Mouse (Mus musculus) lung, postnatal 0 days (tissue): ENCODE measurements around the gene Ankmy1.

ENCODE experiments used
- CTCF ChIP-seq: IDR thresholded peaks from 2 replicates; pipeline ENCODE4 v1.5.1; 2016; ENCODE audit warnings: antibody characterized with exemption, mild to moderate bottlenecking
- EP300 ChIP-seq: IDR thresholded peaks from 2 replicates; pipeline ENCODE4 v1.6.1; 2016; ENCODE audit warnings: antibody characterized with exemption, mild to moderate bottlenecking, control low read depth

- TF ChIP-seq CTCF (no peak), EP300 (no peak)
These were observed 50.3 kb downstream of the Ankmy1 start for GRCm38 (mm10) chr1:92852450-92852849.
